Mouse (Mus musculus) heart, embryonic 12.5 days (tissue): ENCODE measurements around the gene Gtf2ird1. TPM values are rescaled to one million over a fixed set of nuclear protein-coding genes. Genes with fewer than 3 reads are reported as not detected.

Source experiments
- ATAC-seq: fragments of 200-750 bp; cut with Nextera tagmentation; 2 replicates; pipeline ENCODE4 v1.8.0; 2017; ENCODE audit warnings: moderate TSS enrichment, moderate library complexity; ENCODE audit not compliant: insufficient number of reproducible peaks, low FRiP score
- H3K27ac ChIP-seq: fragments of 300-500 bp; sonication (generic); 2 replicates; pipeline ENCODE4 v1.5.1; 2016; ENCODE audit warnings: mild to moderate bottlenecking, moderate library complexity; ENCODE audit not compliant: poor library complexity, severe bottlenecking
- H3K27me3 ChIP-seq: fragments of 300-500 bp; sonication (generic); replicated peaks from 2 replicates; pipeline ENCODE4 v1.6.1; 2016; ENCODE audit warnings: mild to moderate bottlenecking, moderate library complexity
- H3K36me3 ChIP-seq: fragments of 300-500 bp; sonication (generic); 2 replicates; pipeline ENCODE4 v1.6.1; 2016; ENCODE audit warnings: mild to moderate bottlenecking, moderate library complexity
- H3K4me1 ChIP-seq: fragments of 300-500 bp; sonication (generic); replicated peaks from 2 replicates; pipeline ENCODE4 v1.6.1; 2016; ENCODE audit warnings: mild to moderate bottlenecking
- H3K4me2 ChIP-seq: fragments of 300-500 bp; sonication (generic); 2 replicates; pipeline ENCODE4 v1.6.1; 2016; ENCODE audit warnings: mild to moderate bottlenecking, moderate library complexity
- H3K4me3 ChIP-seq: fragments of 300-500 bp; sonication (generic); 2 replicates; pipeline ENCODE4 v1.5.1; 2016; ENCODE audit warnings: mild to moderate bottlenecking
- H3K9ac ChIP-seq: fragments of 300-500 bp; sonication (generic); 2 replicates; pipeline ENCODE4 v1.6.1; 2016; ENCODE audit warnings: mild to moderate bottlenecking, moderate library complexity
- H3K9me3 ChIP-seq: fragments of 300-500 bp; sonication (generic); replicated peaks from 2 replicates; pipeline ENCODE4 v1.6.1; 2016; ENCODE audit warnings: mild to moderate bottlenecking, moderate library complexity
- WGBS: fragments of 180-500 bp; shearing (Covaris S2); methylation state at CpG from one replicate; pipeline ENCODE4 v1.1.7; 2016; 5-methylcytosine and 5-hydroxymethylcytosine counted together
- microRNA-seq: library from miRNA; unstranded; fragments of <30 nt; microRNA quantifications from one replicate; pipeline ENCODE4, GENCODE M21; 2017
- polyA plus RNA-seq: library from polyadenylated mRNA; unstranded; fragments of >200 nt; fragmentation: Nextera tagmentation; extraction: Ambion mirVana; gene quantifications from 2 replicates; pipeline ENCODE4 v1.2.1, GENCODE M21; 2016

The Gtf2ird1 gene
- polyA plus RNA-seq, 1 experiment from 2014 or later: 72.8 TPM

DNA sequence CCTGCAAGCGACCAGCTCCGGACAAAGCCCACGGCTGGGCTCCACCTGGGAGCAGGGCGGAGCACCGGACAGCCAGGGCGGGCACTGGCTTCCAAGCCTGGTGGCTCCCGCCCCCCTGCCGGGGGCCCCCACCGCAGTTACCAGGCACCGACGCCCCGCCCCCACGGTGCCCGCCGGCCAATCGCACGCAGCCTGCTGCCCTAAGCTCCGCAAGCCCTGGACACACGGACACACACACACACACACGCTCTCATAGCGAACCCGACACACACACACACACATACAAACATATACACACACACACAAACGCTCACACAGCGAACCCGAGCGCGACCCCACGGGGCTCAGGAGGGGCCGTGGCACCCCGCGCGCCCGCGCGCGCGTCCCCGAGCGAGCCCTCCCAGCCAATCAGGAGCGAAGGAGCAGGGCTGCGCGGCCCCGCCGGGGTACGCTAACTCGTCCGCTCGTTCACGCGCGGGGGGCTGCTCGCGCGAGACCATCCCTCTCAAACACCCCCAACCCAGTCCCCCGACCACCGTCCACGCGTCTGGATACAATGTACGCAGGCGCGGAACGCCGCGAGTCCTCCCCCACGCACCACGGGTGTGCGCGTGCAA is 143.0 kb downstream of the Gtf2ird1 start:
- WGBS: under 1% methylated on average over 61 of the region's 68 CpGs
- Histone ChIP-seq H3K4me3 (peak overlapping the region; percentile 87), H3K4me1 (peaks cover 45% of the 10 kb centered on the region), H3K27ac (peak overlapping the region; percentile 100), H3K4me2 (peak overlapping the region; percentile 90), H3K36me3 (peaks cover 28% of the 10 kb centered on the region), H3K9ac (peak overlapping the region; percentile 99), H3K27me3 (no peaks in the 10 kb centered on the region), H3K9me3 (no peaks in the 10 kb centered on the region)
- ATAC-seq: peak; percentile 89

DNA sequence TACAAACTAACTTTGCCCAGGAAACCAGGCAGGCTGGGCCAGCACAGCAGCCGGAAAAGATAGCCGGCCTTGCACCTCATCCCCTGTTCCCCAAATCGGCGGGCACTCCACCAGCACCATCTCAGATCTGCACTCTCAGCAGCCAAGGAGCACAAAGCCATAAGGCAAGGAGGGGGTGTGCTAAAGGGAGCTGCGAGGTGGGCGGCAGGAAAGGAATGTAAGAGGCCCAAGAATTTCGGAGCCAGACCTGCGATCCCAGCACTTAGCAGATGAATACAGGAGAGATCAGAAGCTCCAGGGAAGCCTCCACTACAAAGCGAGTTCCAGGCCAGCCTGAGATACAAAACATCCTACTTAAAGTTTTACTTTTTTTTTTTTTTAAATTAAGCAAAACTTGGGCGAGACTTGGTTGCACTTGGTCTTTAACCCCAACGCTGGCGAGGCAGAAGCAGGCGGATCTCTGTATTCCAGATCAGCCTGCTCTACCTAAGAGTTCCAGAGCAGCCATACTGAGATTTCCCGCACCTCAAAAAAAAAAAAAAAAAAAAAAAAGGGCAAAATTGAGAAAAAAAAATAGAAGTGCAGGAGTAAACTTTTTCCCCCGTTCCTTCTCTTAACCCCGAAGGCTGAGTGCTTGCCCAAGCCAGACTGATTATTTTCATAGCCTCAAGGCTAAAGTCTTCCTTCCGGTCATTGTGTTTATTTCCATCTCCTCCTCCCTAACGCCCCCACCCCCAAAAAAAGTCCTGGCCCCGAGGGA is 143.6 kb downstream of the Gtf2ird1 start:
- Histone ChIP-seq H3K4me1 (peaks cover 47% of the 10 kb centered on the region), H3K27me3 (no peaks in the 10 kb centered on the region), H3K36me3 (peaks cover 34% of the 10 kb centered on the region), H3K9ac (peak overlapping the region; percentile 99), H3K4me3 (peak overlapping the region; percentile 87), H3K4me2 (peak overlapping the region; percentile 90), H3K27ac (peak overlapping the region; percentile 100), H3K9me3 (no peaks in the 10 kb centered on the region)
- 5% methylated on average over 19 of the region's 19 CpGs for WGBS
- no peak for ATAC-seq

DNA sequence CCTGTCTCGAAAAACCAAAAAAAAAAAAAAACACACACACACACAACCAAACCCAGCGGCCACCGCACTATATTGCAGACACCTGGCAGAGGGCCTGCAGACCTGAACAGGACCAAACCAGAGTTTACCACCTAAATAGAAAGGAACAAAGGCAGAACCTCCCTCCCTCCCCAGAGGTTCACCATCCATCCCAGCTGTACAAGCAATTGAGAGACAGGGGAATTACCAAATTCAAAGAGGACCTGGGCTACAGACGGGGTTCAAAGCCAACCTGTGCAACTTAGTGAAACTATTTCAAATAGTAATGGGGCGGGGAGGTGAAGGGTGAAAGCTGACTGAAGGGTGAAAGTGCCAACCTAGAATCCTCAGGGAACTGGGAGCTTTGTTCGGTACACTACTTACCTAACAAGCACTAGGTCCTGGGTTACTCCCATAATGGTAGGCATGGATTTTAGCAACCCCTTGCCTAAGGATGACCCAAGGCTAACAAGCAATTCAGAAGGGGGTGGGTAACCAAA is 144.6 kb downstream of the Gtf2ird1 start:
- Histone ChIP-seq H3K27me3 (no peaks in the 10 kb centered on the region), H3K9ac (peak overlapping the region; percentile 75), H3K9me3 (no peaks in the 10 kb centered on the region), H3K4me1 (peaks cover 51% of the 10 kb centered on the region), H3K4me3 (peak overlapping the region; percentile 87), H3K36me3 (peaks cover 41% of the 10 kb centered on the region), H3K27ac (no peak overlapping the region), H3K4me2 (peak overlapping the region; percentile 90)
- no peak for ATAC-seq
- 82% methylated on average over 6 of the region's 6 CpGs for WGBS

DNA sequence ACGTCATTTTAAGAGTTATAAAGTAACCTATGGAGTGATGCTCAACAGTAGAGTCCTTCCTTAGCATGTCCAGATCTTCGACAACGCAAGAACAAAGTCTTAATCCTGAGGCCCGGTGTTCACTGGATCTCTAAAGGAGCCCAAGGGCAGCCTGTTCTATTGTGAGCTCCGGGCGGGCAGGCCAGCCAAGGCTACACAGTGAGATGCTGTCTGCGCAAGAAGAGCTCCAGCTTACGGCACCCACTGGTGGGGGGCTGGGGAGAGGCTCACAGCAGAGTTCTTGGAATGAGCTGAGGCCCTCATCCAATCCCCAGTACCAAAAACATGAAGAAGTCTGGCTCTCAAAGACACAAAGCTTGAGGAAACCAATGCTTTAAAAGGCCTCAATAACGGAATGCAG is 146.3 kb downstream of the Gtf2ird1 start:
- Histone ChIP-seq H3K4me1 (peaks cover 41% of the 10 kb centered on the region), H3K27ac (no peak overlapping the region), H3K27me3 (no peaks in the 10 kb centered on the region), H3K9me3 (no peaks in the 10 kb centered on the region), H3K36me3 (peaks cover 54% of the 10 kb centered on the region), H3K4me2 (no peak overlapping the region), H3K9ac (no peak overlapping the region), H3K4me3 (no peak overlapping the region)
- no peak for ATAC-seq
- WGBS: 94% methylated on average over 9 of the region's 9 CpGs

DNA sequence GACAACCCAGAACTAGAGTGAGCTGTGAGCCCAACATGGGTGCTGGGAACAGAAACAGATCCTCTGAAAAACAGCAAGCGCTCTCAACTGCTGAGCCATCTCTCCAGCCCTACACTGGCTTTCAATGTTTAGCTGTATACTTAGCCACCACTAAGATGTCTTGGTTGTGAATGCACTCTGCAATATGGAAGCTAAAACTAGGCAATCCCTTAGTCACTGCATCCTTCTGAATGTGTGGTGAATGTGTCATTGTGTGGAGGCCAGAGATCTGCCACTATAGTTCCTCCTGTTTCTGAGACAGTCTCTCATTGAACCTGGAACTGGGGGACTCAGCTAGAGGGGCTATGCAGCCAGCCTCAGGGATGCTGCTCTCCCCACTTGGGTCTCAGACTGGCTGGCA is 147.2 kb downstream of the Gtf2ird1 start:
- no peak for ATAC-seq
- Histone ChIP-seq H3K27me3 (no peaks in the 10 kb centered on the region), H3K9ac (no peak overlapping the region), H3K36me3 (peaks cover 61% of the 10 kb centered on the region), H3K4me1 (peaks cover 41% of the 10 kb centered on the region), H3K9me3 (no peaks in the 10 kb centered on the region), H3K4me3 (no peak overlapping the region), H3K4me2 (no peak overlapping the region), H3K27ac (no peak overlapping the region)
- WGBS: 100% methylated on average over 1 of the region's 1 CpGs

Small RNAs within 50 kb of the gene (microRNA-seq; reads per million reads assigned to microRNA genes)
- gene Gm26340: not detected
- gene Mir3965: not detected

Other genes starting within 250 kb of the Gtf2ird1 start
- 2.0 and 2.2 TPM in 2 replicates for gene Ncf1, start 227.1 kb downstream of the Gtf2ird1 start, polyA plus RNA-seq
- 157 and 165 TPM in 2 replicates for gene Gtf2i, start 142.0 kb downstream of the Gtf2ird1 start, polyA plus RNA-seq
- 2.5 and 2.7 TPM in 2 replicates for gene Clip2, start 95.7 kb upstream of the Gtf2ird1 start, polyA plus RNA-seq
- gene Syna, start 103.5 kb upstream of the Gtf2ird1 start, polyA plus RNA-seq: not detected in 2 replicates
- 199 TPM in 2 replicates for gene Rfc2, start 124.7 kb upstream of the Gtf2ird1 start, polyA plus RNA-seq
- 2.4 and 2.8 TPM in 2 replicates for gene Lat2, start 158.3 kb upstream of the Gtf2ird1 start, polyA plus RNA-seq
- gene Eif4h, start 182.8 kb upstream of the Gtf2ird1 start, polyA plus RNA-seq: 341 and 342 TPM in 2 replicates
- gene Limk1, start 231.9 kb upstream of the Gtf2ird1 start, polyA plus RNA-seq: 3.4 and 4.4 TPM in 2 replicates